Mouse (Mus musculus) cortical plate, adult 2 months (tissue): Measurements from ENCODE around the gene Shc4.

ENCODE experiments used
- CTCF ChIP-seq: fragments of 200-500 bp; IDR thresholded peaks from 2 replicates; pipeline ENCODE4 v1.5.1; 2011; ENCODE audit warnings: mild to moderate bottlenecking, control low read depth, low read length; ENCODE audit not compliant: insufficient read depth; ENCODE audit errors: extremely low read depth
- POLR2A ChIP-seq: fragments of 200-500 bp; IDR thresholded peaks from 2 replicates; pipeline ENCODE4 v1.6.1; 2011; ENCODE audit warnings: mild to moderate bottlenecking, low read length, control low read depth; ENCODE audit not compliant: insufficient read depth; ENCODE audit errors: extremely low read depth

- no peak for TF ChIP-seq CTCF
- no peak for TF ChIP-seq POLR2A
These were observed 42.1 kb downstream of the Shc4 start for GRCm38 (mm10) chr2:125681811-125682210.
